Mouse (Mus musculus) lung, adult 10 weeks (tissue): ENCODE measurements around the gene Brpf3. TPM values are rescaled to one million over a fixed set of nuclear protein-coding genes. Genes with fewer than 3 reads are reported as not detected.

Source experiments
- polyA plus RNA-seq: library from polyadenylated mRNA; stranded (reverse); fragments of 350-450 nt; fragmentation: Illumina TruSeq; extraction: RNeasy Lipid Tissue Mini Kit (QIAGEN cat#74804); gene quantifications from one replicate; pipeline ENCODE4 v1.2.3, GENCODE M21; 2014; ENCODE audit warnings: low read depth, low replicate concordance; ENCODE audit not compliant: insufficient read depth

The Brpf3 gene
- 10.6 TPM for polyA plus RNA-seq

DNA sequence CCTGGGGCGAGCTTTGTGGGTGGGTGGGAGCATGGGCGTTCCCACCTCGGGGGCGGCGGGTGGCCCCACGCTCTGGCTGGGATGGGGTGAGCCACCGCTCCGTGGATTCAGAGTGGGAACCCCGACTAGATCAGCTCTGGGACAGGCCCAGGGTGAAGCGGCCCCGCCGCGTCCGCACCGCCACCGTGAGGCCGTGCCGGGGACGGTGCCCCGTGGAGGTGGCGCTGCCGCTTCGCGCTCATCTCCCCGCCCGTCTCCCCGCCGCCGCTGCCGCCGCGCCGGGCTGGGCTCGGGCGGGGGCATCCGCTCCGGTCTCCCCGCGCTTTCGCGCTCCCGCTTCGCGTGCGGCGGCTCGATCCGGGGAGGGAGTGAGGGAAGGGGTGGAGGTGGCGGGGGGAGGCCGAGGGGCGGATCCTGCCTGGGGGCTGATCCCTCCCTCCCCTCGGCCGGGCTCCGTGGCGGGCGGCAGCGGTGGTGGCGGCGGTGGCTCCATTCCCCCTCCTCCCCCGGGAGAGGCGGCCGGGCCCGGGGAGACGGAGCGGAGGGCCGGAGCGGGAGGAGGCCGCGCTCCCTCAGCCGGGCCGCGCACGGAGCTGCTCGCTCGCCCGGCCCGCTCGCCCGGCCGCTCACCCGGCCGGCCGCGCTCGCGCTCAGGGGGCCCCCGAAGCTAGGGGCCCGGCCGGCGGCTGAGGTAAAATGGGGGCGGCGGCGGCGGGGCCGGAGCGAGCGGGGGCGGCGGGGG, at the start of gene Brpf3:
Gene Brpf3, plus strand, starts transcription at position 420 of the 742 bp plus-strand sequence.

DNA sequence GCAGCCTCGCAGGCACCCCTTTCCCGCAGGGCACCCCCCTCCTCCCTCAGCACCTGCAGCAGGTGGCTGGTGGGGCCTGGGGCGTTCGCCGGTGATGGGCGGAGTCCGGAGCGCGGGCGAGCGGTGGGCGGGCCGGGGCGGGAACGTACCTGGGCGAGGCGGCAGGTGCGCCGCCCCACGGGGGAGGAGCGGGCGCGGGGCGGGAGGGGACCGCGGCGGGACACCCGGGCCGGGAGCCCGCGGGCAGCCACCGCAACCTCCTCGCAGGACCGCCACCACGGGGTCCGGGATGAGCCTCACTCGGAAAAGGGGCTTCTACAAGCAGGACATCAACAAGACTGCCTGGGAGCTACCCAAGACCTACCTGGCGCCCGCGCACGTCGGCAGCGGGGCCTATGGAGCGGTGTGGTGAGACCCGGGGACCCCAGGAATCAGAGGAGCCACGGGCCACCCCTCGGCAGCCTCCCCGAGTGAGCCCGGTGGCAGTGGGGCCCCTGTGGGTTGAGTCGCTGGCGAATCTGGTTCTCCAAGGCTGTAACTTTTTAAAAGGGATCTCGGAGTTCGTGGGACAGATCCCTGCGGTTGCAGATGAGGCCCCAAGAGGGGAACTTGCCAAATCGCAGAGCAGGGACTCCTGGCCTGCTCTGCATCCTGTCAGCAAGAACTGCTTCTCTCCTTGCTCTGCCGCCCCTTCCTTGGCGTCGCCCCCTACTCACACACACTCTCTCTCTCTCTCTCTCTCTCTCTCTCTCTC, 31.6 kb upstream of the Brpf3 start, which contains the start of gene Mapk13:
Gene Mapk13, plus strand, starts transcription at position 177 of the 754 bp plus-strand sequence.

DNA sequence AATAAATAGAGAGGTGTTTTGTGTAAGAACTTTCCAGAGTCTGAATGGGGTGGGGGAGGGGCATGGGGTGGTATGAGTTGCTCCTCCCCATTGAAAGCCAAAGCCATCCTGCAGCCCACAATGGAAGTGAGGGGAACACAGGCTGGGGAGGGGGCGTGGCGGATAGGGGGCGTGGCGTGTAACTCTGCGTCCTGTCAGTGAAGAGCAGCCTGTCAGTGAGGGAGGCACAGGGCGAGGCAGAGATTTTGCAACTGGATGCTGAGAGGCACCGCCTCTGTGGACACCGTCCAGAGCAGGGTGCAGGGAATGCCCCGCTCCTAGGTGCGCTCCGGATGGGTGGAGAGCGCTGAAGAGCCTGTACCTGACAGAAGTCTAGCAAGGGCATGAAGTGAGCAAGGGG, 57.3 kb downstream of the Brpf3 start, which contains the start of gene Pnpla1:
Gene Pnpla1, plus strand, starts transcription at position 207 of the 400 bp plus-strand sequence.

Other genes starting within 250 kb of the Brpf3 start
- gene Clps, start 240.3 kb upstream of the Brpf3 start, polyA plus RNA-seq: not detected
- not detected for gene Lhfpl5, start 225.4 kb upstream of the Brpf3 start, polyA plus RNA-seq
- gene Srpk1, start 178.4 kb upstream of the Brpf3 start, polyA plus RNA-seq: 15.8 TPM
- gene Slc26a8, start 110.9 kb upstream of the Brpf3 start, polyA plus RNA-seq: 0.31 TPM
- gene Mapk14, start 109.8 kb upstream of the Brpf3 start, polyA plus RNA-seq: 37.5 TPM
- gene AC170998.1, start 75.0 kb upstream of the Brpf3 start, polyA plus RNA-seq: not detected
- 20.9 TPM for gene Mapk13, start 31.8 kb upstream of the Brpf3 start, polyA plus RNA-seq
- gene Pnpla1, start 57.3 kb downstream of the Brpf3 start, polyA plus RNA-seq: not detected
- gene 4930539E08Rik, start 114.2 kb downstream of the Brpf3 start, polyA plus RNA-seq: 0.07 TPM
- not detected for gene Pxt1, start 142.8 kb downstream of the Brpf3 start, polyA plus RNA-seq
- 29.1 TPM for gene Kctd20, start 150.9 kb downstream of the Brpf3 start, polyA plus RNA-seq
- gene Stk38, start 206.9 kb downstream of the Brpf3 start, polyA plus RNA-seq: 42.7 TPM
- 149 TPM for gene Srsf3, start 231.5 kb downstream of the Brpf3 start, polyA plus RNA-seq